Mouse (Mus musculus): ENCODE measurements at regions not wholly inside any gene's neighbourhood (a gene's known extent, or its start where the extent isn't known, plus 50 kb on each side); places are given as distances from the start of the nearest gene placed in this dataset.

GRCm38 (mm10) chr13:48398617-48399016 is 114.6 kb downstream of the Zfp169 start:
- Histone ChIP-seq H3K9me3 (replicated peaks; ENCODE audit: control insufficient read depth, low read length) (no peaks in the 10 kb centered on the region), H3K4me2 (no peak overlapping the region), H3K4me3 (ENCODE audit: low read depth, low read length) (no peak overlapping the region), H3K4me1 (ENCODE audit: control insufficient read depth, insufficient read depth, low read length) (no peaks in the 10 kb centered on the region), H3K36me3 (ENCODE audit: control insufficient read depth, insufficient read depth, low read length) (no peaks in the 10 kb centered on the region), H3K27ac (ENCODE audit: low read depth, low read length) (no peak overlapping the region), H3K9ac (ENCODE audit: low read depth, low read length) (no peak overlapping the region), H3K27me3 (ENCODE audit: control insufficient read depth, insufficient read depth, low read length) (no peaks in the 10 kb centered on the region)
- ATAC-seq (replicated peaks; ENCODE audit: insufficient number of reproducible peaks, low FRiP score, low TSS enrichment): no peak
- WGBS (ENCODE audit: insufficient replicate concordance): 71% methylated on average over 3 of the region's 3 CpGs

GRCm38 (mm10) chr13:48402316-48402715 is 110.9 kb downstream of the Zfp169 start:
- no peak for ATAC-seq (replicated peaks; ENCODE audit: insufficient number of reproducible peaks, low FRiP score, low TSS enrichment)
- no peaks in the 10 kb centered on the region for H3K9me3 ChIP-seq (replicated peaks; ENCODE audit: control insufficient read depth, low read length)
- no peak overlapping the region for H3K27ac ChIP-seq (ENCODE audit: low read depth, low read length)
- no peaks in the 10 kb centered on the region for H3K4me1 ChIP-seq (ENCODE audit: control insufficient read depth, insufficient read depth, low read length)
- H3K4me3 ChIP-seq (ENCODE audit: low read depth, low read length): no peak overlapping the region
- under 1% methylated on average over 5 of the region's 5 CpGs for WGBS (ENCODE audit: insufficient replicate concordance)
- H3K27me3 ChIP-seq (ENCODE audit: control insufficient read depth, insufficient read depth, low read length): no peaks in the 10 kb centered on the region
- H3K36me3 ChIP-seq (ENCODE audit: control insufficient read depth, insufficient read depth, low read length): no peaks in the 10 kb centered on the region
- H3K4me2 ChIP-seq: no peak overlapping the region
- H3K9ac ChIP-seq (ENCODE audit: low read depth, low read length): no peak overlapping the region

GRCm38 (mm10) chr13:48422438-48423329 is 90.6 kb downstream of the Zfp169 start:
- Histone ChIP-seq H3K27ac (ENCODE audit: low read depth, low read length) (no peak overlapping the region), H3K27me3 (ENCODE audit: control insufficient read depth, insufficient read depth, low read length) (no peaks in the 10 kb centered on the region), H3K36me3 (ENCODE audit: control insufficient read depth, insufficient read depth, low read length) (no peaks in the 10 kb centered on the region), H3K4me3 (ENCODE audit: low read depth, low read length) (no peak overlapping the region), H3K9ac (ENCODE audit: low read depth, low read length) (no peak overlapping the region), H3K9me3 (replicated peaks; ENCODE audit: control insufficient read depth, low read length) (no peaks in the 10 kb centered on the region), H3K4me1 (ENCODE audit: control insufficient read depth, insufficient read depth, low read length) (no peaks in the 10 kb centered on the region), H3K4me2 (no peak overlapping the region)
- WGBS (ENCODE audit: insufficient replicate concordance): 45% methylated on average over 9 of the region's 9 CpGs
- ATAC-seq (replicated peaks; ENCODE audit: insufficient number of reproducible peaks, low FRiP score, low TSS enrichment): no peak

- Histone ChIP-seq H3K36me3 (ENCODE audit: control insufficient read depth, insufficient read depth, low read length) (no peaks in the 10 kb centered on the region), H3K4me3 (ENCODE audit: low read depth, low read length) (no peak overlapping the region)
- 60% methylated on average over 5 of the region's 5 CpGs for WGBS (ENCODE audit: insufficient replicate concordance)
Observed at GRCm38 (mm10) chr13:48426816-48427215, 86.4 kb downstream of the Zfp169 start.

GRCm38 (mm10) chr13:48436659-48437345 is 76.4 kb downstream of the Zfp169 start:
- no peak overlapping the region for H3K4me3 ChIP-seq (ENCODE audit: low read depth, low read length)
- no peak overlapping the region for H3K9ac ChIP-seq (ENCODE audit: low read depth, low read length)
- ATAC-seq (replicated peaks; ENCODE audit: insufficient number of reproducible peaks, low FRiP score, low TSS enrichment): no peak
- no peaks in the 10 kb centered on the region for H3K4me1 ChIP-seq (ENCODE audit: control insufficient read depth, insufficient read depth, low read length)
- no peaks in the 10 kb centered on the region for H3K9me3 ChIP-seq (replicated peaks; ENCODE audit: control insufficient read depth, low read length)
- WGBS (ENCODE audit: insufficient replicate concordance): 59% methylated on average over 14 of the region's 14 CpGs
- no peaks in the 10 kb centered on the region for H3K27me3 ChIP-seq (ENCODE audit: control insufficient read depth, insufficient read depth, low read length)
- H3K4me2 ChIP-seq: no peak overlapping the region
- H3K36me3 ChIP-seq (ENCODE audit: control insufficient read depth, insufficient read depth, low read length): no peaks in the 10 kb centered on the region
- no peak overlapping the region for H3K27ac ChIP-seq (ENCODE audit: low read depth, low read length)

More at GRCm38 (mm10) chr13:48426816-48427215, 86.4 kb downstream of the Zfp169 start:
- H3K27ac ChIP-seq (ENCODE audit: low read depth, low read length): no peak overlapping the region
- H3K4me2 ChIP-seq: no peak overlapping the region
- no peak overlapping the region for H3K9ac ChIP-seq (ENCODE audit: low read depth, low read length)
- no peak for ATAC-seq (replicated peaks; ENCODE audit: insufficient number of reproducible peaks, low FRiP score, low TSS enrichment)
- H3K4me1 ChIP-seq (ENCODE audit: control insufficient read depth, insufficient read depth, low read length): no peaks in the 10 kb centered on the region
- no peaks in the 10 kb centered on the region for H3K27me3 ChIP-seq (ENCODE audit: control insufficient read depth, insufficient read depth, low read length)
- H3K9me3 ChIP-seq (replicated peaks; ENCODE audit: control insufficient read depth, low read length): no peaks in the 10 kb centered on the region

All from heart, embryonic 11.5 days (tissue).